ENCODE assay signal across 8 mouse cellular contexts in the genomic region with DNA sequence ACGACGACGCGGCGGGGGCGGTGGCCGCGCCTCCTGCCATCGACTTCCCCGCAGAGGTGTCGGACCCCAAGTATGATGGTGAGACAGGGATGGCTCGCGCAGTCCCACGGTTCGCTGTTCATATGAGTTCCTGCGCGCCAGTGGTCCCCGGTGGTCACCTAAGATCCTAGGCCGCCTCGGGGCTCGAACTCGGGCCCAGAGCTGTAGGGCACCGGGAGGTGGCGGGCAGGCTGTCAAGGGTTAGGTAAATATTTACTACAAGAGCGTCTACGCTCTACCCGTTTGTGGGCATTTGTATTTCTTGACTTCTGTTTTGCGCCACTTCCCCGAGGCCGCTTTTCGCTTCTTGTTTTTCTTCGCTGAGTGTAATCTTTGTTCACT. TPM values are rescaled to one million over a fixed set of nuclear protein-coding genes. Genes with fewer than 3 reads are reported as not detected.
DNase-seq lines count a peak whose midpoint lies in the region; ATAC-seq lines count a peak whose summit lies in the region.

No protein-coding gene starts in this region.

- no peak for DNase-seq in neural tube, embryonic 11.5 days (ENCODE audit: low spot score)
- no peak for DNase-seq in neural tube, embryonic 10.5 days (ENCODE audit: extremely low spot score, low spot score)
- DNase-seq in fibroblast of lung, adult 2 months (ENCODE audit: low read depth): peak; percentile 0
- DNase-seq in kidney, postnatal 10 days: peak; percentile 62
- DNase-seq in gastrocnemius, adult 8-10 months (ENCODE audit: low spot score in 2 of 2): no peak
- no peak for DNase-seq in right cerebral cortex, adult 18-20 months
- DNase-seq in cerebellum, adult 9-11 months: no peak

- peak overlapping the region; percentile 82 for H3K9ac ChIP-seq in neural tube, embryonic 11.5 days (ENCODE audit: low read length)
- peak overlapping the region; percentile 89 for H3K9ac ChIP-seq in midbrain, embryonic 12.5 days (replicated peaks)

- ATAC-seq in neural tube, embryonic 11.5 days (ENCODE audit: insufficient read depth, low FRiP score, low TSS enrichment): peak; percentile 67
- peak; percentile 78 for ATAC-seq in midbrain, embryonic 12.5 days (ENCODE audit: low FRiP score, low read depth)

- peaks cover 10% of the 10 kb centered on the region for H3K4me1 ChIP-seq in neural tube, embryonic 11.5 days (ENCODE audit: control insufficient read depth, insufficient read depth, low read length)
- H3K4me1 ChIP-seq in midbrain, embryonic 12.5 days: peaks cover 12% of the 10 kb centered on the region

- peak overlapping the region; percentile 70 for H3K4me2 ChIP-seq in neural tube, embryonic 11.5 days (ENCODE audit: low read depth)
- H3K4me2 ChIP-seq in midbrain, embryonic 12.5 days (replicated peaks): peak overlapping the region; percentile 71

- H3K36me3 ChIP-seq in neural tube, embryonic 11.5 days (ENCODE audit: control insufficient read depth, insufficient read depth, low read length): no peaks in the 10 kb centered on the region
- H3K36me3 ChIP-seq in midbrain, embryonic 12.5 days: no peaks in the 10 kb centered on the region

- peak overlapping the region; percentile 44; the same call in 1 of the 2 replicates for H3K27ac ChIP-seq in neural tube, embryonic 11.5 days (ENCODE audit: low read depth, low read length)
- peak overlapping the region; percentile 61 for H3K27ac ChIP-seq in midbrain, embryonic 12.5 days (replicated peaks)

- H3K4me3 ChIP-seq in neural tube, embryonic 11.5 days (ENCODE audit: low read depth, low read length): peak overlapping the region; percentile 89
- peak overlapping the region; percentile 85 for H3K4me3 ChIP-seq in midbrain, embryonic 12.5 days

- no peaks in the 10 kb centered on the region for H3K27me3 ChIP-seq in neural tube, embryonic 11.5 days (ENCODE audit: control insufficient read depth, insufficient read depth, low read length)
- H3K27me3 ChIP-seq in midbrain, embryonic 12.5 days: no peaks in the 10 kb centered on the region

- WGBS in neural tube, embryonic 11.5 days: under 1% methylated on average over 29 of the region's 32 CpGs
- under 1% methylated on average over 31 of the region's 32 CpGs for WGBS in midbrain, embryonic 12.5 days

- no peaks in the 10 kb centered on the region for H3K9me3 ChIP-seq in neural tube, embryonic 11.5 days (ENCODE audit: control insufficient read depth, low read length)
- H3K9me3 ChIP-seq in midbrain, embryonic 12.5 days: no peaks in the 10 kb centered on the region

RNA-seq across cellular contexts. Expression of gene Eif2ak1, which starts 0.3 kb away (rescaled TPM):
- polyA plus RNA-seq in neural tube, embryonic 11.5 days (2014; fragmentation: Nextera tagmentation; extraction: Ambion mirVana): 55.1 and 55.2 TPM in 2 replicates
- polyA plus RNA-seq in midbrain, embryonic 12.5 days (2016; fragmentation: Nextera tagmentation; extraction: Ambion mirVana): 44.8 and 47.6 TPM in 2 replicates
- 10 to 100 TPM; 27.6 to 29.2 (median 28.2) TPM for total RNA-seq in gastrocnemius, adult 8-10 months (2022)

Comparison
In these comparisons a context has a peak if more than half of its experiments do, and no peak if none do; other contexts are left out.
1. DNase-seq: peak in fibroblast of lung, adult 2 months (single experiment) and kidney, postnatal 10 days (single experiment); none in neural tube, embryonic 11.5 days (single experiment), neural tube, embryonic 10.5 days (single experiment), gastrocnemius, adult 8-10 months (0 of 2), right cerebral cortex, adult 18-20 months (single experiment) and cerebellum, adult 9-11 months (single experiment).